Mouse (Mus musculus) ES-CJ7 (cell line): ENCODE measurements around the gene Pip5kl1.

Experiments used
- DNase-seq: peaks from one replicate; pipeline ENCODE4 v3.0.0; 2011; ENCODE audit warnings: low read depth, low spot score

Gene Pip5kl1

DNA sequence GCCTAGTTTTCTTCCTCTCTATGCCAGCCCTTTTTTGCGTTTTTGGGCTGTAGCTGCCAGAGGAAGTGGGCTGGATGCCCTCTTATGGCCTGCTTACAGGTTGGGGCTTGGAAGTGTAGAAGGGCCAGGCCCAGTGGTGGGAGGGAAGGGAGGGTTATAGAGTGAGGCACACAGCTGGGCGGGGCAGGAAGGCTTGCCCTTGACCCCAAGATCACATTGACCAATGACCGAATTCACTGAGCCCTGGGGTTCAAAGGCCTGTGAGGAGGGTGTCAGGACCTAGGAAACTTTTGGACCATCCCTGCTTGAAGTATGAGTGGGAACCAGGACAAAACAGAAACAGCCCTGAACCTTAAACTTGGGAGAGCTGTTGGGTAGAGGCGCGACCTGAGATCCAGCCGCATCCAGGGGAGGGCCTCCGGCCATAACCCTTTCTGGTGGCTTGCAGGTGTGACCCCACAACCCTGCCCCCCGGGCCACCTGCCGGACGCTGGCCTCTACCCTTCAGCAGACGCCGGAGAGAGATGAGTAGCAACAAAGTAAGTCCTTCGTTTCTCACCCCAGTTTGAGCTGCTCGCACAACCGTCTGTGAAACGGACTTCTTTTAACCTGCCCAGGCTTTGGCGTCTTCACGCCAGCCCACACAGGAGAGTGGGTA lies 34.3 kb downstream of the Pip5kl1 start:
- peak; percentile 60 for DNase-seq

GRCm38 (mm10) chr2:32610610-32611229 lies 36.1 kb downstream of the Pip5kl1 start:
- DNase-seq, result peak; percentile 57

DNA sequence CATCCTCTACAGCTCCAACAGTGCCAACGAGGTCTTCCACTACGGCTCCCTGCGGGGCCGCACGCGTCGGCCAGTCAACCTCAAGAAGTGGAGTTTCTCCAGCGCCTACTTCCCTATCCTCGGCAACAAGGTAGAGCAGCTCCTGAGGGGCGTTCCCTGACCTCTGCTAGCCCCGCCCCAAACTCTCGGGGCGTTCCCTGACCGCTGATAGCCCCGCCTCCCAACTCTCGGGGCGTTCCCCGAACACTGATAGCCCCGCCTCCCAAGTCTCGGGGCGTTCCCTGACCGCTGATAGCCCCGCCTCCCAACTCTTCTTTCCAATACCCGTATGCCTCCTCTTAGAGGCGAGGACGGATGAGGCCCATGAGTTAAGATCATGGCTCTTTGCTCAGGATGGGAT lies 37.7 kb downstream of the Pip5kl1 start:
- DNase-seq, result peak; percentile 91

DNA sequence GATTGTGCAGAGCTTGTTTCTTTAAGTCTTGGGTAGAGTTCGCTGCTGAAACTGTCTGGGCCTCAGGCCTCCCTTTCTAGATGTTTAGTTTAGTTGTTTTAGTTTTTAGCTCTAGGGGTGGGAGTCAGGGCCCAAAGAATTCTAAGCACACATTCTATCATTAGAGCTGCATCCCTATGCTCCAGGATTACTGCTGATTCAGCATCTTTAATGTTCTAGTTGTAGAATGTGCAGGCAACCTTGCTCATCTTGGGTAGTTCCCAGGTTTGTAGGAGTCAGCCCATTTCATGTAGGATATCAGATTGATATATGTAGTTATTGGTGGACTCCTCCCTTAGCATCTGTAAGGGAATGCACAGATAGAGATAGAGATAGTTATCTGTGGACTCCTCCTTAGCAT lies 42.5 kb downstream of the Pip5kl1 start:
- DNase-seq, result no peak

DNA sequence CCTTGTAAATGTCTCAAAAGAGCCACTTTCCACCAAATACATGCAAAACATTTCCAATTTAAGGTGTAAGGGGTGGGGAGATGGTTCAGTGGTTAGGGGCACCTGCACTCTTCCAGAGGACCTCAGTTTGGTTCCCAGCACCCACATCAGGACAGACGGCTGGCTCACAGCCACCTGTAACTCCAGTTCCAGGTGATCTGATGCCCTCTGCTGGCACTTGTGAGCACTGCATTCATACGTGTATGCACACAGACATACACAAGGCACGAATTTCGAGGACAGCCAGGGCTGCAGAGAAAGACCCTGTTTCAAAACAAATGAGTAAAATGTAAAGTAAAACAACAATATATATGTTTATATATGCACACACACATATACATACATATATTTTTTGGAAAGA lies 43.0 kb downstream of the Pip5kl1 start:
- DNase-seq, result peak; percentile 73

DNA sequence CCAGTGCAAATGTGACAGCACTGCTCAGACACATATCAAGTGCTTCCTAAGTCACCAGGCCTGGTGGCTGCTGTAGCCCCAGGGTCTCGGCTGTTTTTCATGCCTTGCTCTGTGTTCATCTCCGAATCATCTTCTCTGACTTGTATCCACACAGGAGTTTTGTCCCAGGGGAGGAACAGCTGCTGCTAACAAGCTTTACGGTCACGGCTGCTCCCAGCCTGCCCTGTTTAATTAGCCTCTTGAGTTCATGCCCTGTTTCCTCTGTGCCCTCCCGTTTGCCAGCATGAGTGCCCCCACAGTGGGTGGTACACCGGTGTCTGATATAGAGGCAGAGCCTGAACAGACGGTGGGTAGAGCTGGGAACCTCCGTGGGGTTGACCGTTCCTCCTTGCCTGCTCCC lies 43.5 kb downstream of the Pip5kl1 start:
- no peak for DNase-seq

GRCm38 (mm10) chr2:32620682-32621516 lies 46.3 kb downstream of the Pip5kl1 start:
- no peak for DNase-seq

DNA sequence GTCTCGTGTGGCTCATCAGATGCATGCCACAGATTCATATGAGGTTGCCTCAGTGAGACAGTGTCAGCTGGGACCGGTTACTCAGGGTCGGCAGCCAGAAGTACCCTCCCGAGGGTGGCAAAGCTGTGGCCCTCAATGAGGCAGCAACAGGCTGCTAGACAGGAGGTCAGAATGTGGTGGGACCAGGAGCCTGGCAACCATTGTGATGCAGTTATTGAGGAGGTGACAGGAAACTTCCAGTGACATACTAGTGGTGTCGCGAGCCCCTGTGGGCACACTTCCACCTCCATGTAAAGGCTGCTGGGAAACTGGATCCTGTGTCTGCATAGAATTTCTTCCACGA lies 46.9 kb downstream of the Pip5kl1 start, which contains the start of gene Ak1:
Gene Ak1, plus strand, starts transcription at position 242 of the 343 bp plus-strand sequence.
- DNase-seq, result no peak

- DNase-seq, result no peak
Observed at GRCm38 (mm10) chr2:32624111-32624748, 49.6 kb downstream of the Pip5kl1 start.

- no peak for DNase-seq
Observed at GRCm38 (mm10) chr2:32625212-32625872, 50.7 kb downstream of the Pip5kl1 start.

DNA sequence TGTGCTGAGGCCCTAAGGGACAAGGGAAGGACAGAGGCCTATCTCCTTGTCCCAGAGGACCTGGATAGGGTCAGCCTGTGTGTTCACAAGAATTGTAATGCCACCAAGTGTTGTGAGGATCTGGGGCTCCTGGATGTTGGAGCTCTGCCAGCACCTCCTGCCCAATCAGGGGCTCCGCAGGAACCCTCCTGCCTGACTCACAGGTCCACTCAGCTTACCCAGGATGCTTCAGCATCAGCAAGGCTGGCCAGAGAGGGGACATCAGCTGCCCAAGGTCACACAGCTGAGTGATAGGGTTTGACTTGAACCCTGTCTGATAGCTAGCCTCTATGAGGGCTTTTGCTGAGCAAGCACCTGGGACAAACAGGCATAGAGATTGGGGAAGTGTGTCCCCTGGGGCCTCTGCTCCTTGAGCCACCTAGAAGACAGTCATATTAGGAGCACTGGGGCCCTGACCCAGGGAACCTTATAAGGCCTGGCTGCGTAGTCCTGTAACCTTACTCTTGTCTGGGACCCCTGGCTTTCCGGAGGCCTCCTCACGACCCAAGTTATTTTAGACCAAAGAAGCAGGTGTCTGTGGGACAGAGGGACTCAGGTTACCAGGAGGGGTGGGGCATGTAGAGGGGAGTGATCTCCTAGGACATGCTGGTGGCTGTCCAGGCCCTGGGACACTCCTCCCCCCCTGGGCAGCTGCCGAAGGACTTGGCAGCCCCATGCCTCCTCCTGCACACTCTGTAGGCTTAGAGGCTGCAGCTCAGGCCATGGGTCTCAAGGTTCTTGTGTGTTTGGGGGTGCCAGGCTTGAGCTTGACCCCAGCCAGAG lies 51.5 kb downstream of the Pip5kl1 start:
- DNase-seq, result no peak

- peak; percentile 67 for DNase-seq
Observed at GRCm38 (mm10) chr2:32627266-32628043, 52.9 kb downstream of the Pip5kl1 start.

GRCm38 (mm10) chr2:32628044-32628550 lies 53.5 kb downstream of the Pip5kl1 start:
- peak; percentile 82 for DNase-seq

GRCm38 (mm10) chr2:32628729-32629128 lies 54.1 kb downstream of the Pip5kl1 start:
- DNase-seq, result no peak

DNA sequence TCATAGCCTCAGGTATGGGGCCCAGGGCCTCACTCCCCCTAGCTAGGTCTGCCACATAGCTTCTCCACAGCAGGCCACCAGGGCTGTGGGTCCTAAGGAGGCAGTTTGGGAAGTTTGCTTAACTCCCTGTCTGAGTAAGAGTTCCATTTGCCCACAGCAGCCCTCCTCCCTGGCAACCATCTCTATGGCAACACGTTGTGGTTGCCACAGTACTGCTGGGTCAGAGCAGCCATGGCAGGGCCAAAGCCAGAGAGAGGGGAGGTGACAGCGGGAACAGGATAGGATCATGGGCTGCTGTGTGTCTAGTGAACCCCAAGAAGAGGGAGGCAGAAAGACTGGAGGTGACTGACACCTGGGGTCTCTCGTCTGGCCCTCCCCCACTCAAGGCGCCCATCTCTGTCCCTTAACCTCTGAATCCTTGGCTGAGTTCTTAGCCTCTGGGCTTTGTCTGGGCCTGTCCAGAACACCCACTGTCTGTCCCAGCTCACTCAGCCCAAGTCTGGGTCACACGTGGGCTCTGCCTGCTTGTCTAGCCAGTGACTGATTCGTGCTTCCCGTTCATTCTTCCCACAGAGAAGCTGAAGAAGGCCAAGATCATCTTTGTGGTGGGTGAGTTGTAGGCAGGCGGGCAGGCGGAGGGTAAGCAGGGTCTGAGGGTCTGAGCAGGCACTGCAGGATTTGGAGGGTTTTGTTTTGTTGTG lies 54.8 kb downstream of the Pip5kl1 start:
- peak; percentile 96 for DNase-seq

GRCm38 (mm10) chr2:32630036-32630435 lies 55.4 kb downstream of the Pip5kl1 start:
- DNase-seq, result no peak

DNA sequence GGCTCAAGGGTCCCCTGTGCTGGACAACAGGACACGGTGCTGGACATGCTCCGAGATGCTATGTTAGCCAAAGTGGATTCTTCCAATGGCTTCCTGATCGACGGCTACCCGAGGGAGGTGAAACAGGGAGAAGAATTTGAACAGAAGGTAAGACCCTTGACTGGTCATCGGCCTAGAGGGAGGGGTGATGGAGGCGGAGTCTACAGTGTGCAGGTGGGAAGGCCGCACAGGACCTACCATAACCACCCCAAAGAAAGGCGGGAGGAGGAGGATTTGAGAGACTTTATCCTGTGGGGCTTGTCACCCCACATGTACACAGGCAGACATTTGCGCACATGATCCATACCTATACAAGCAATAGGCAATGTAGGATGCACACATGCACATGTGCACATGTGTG lies 56.4 kb downstream of the Pip5kl1 start:
- no peak for DNase-seq

GRCm38 (mm10) chr2:32631737-32632394 lies 57.3 kb downstream of the Pip5kl1 start:
- DNase-seq, result peak; percentile 83
